Mouse (Mus musculus): ENCODE results near the gene Bbs4. TPM values are rescaled to one million over a fixed set of nuclear protein-coding genes. Genes with fewer than 3 reads are reported as not detected.
A peak's percentile ranks its signal among the peaks of the same experiment; 100 is the strongest.
"Not testable (repeated sequence)": the region's sequence is repeated elsewhere in the genome, so short reads cannot be mapped to it uniquely, and the experiment has no call there.

The Bbs4 gene
- 8.3 and 11.4 TPM in 2 replicates for total RNA-seq (2021)
- long read RNA-seq, transcript Bbs4-201 (16 exons, 2,518 nt), result major isoform, 28 of 37 reads
- long read RNA-seq, partial matches to known transcripts, result 3 of 37 reads
- long read RNA-seq, other reads (novel, unspliced or antisense), result 6 of 37 reads

GRCm38 (mm10) chr9:59353253-59353639 is at the start of gene Bbs4:
Bbs4 (minus strand) TSS chr9:59353508.
- DNase-seq, result peak; percentile 94

GRCm38 (mm10) chr9:59389086-59389485 is 35.8 kb upstream of the Bbs4 start:
- DNase-seq, result no peak

GRCm38 (mm10) chr9:59388311-59388710 is 35.0 kb upstream of the Bbs4 start:
- DNase-seq, result no peak

DNA sequence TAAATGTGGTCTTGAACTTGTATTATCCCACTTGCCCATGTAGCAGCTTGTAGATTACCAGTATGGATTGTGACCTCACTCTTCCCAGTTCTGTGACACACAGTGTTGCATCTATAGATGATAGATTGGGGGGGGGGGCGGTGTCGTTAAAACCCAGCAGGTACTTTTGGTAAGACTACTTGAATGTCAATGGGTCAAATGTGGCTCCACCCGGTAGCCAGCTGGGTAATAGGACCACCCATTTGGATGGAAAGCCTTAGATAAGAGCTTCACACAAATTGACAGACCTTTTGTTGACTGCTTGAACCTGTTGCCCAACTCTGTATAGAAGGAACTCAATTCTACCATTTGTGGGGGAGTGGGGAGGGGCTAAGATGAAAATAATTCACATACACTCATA is 34.2 kb upstream of the Bbs4 start:
- no peak for DNase-seq

- no peak for DNase-seq
These were observed 22.3 kb upstream of the Bbs4 start for GRCm38 (mm10) chr9:59375626-59376025.

DNA sequence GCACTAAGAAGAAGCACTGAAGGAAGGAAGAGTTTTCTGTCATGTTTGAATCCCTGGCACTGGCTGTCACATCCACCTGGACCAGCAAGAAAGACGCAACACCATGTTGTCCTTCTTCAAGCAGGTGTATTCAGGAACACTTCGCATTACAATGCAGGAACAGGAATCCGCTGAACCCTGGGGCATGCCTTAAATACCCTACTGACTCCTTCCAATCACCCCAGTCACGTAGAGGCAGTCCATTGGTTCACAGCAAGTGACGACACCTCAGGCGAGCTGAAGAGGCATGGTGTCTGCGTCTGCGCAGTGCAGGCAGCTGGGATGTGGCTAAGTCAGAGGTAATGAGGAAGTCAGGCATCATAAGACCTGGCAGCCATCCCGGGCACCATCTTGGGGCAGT is 16.3 kb upstream of the Bbs4 start:
- DNase-seq, result no peak

- no peak for DNase-seq
These were observed 15.9 kb upstream of the Bbs4 start for GRCm38 (mm10) chr9:59369220-59369619.

- not testable (repeated sequence) for DNase-seq
These were observed 7.2 kb upstream of the Bbs4 start for GRCm38 (mm10) chr9:59360487-59360886.

DNA sequence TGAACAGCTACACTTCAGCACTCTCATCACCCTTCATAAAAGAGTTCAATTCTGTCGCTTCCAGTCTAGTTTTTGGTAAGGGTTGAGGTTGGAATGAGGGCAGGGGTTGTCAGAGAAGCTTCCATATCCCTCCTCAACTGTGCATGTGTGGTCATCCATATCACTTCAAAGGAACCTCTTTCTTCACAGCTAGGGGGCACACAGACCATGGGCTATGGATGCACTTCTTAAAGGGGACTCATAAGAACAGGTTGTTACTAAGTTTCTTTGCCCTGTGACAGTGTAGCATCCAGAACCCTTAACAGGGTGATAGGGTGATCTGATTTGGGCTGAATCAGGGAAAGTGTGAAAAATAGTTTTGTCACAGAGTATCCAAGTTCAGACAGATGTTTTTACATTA is 4.7 kb upstream of the Bbs4 start:
- not testable (repeated sequence) for DNase-seq

DNA sequence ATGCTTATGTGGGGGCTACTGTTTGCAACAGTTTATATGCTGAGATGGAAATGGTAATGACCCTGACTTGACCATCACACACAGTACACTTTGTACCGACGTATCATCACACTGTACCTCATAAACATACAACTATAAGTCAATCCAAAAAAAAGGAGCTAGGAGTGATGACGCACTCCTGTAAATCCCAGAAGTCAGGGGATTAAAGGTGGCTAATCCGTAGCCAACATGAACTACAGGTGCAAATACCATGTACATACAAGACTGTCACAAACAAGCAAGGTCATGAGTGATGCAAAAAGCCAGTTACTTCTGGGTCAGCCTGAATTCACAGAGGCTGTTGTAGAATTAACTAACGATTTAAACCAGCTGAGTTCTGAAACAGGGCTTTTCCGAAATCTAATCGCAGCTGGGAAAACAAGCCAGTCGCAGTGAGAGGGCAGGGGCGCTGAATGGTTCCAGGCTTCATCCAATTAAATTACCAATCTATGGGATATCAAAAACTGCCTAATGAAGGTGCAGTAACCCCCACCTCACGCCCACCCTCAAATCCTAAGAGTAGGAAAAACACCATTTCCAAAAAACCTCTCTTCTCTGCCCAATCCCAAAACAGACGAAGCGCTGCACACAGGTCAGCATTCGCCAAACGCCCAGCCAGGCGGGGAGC is 589 bp downstream of the Bbs4 start:
- DNase-seq, result no peak

GRCm38 (mm10) chr9:59346176-59346575 is 7.1 kb downstream of the Bbs4 start:
- no peak for DNase-seq

- DNase-seq, result peak; percentile 19
These were observed 13.3 kb downstream of the Bbs4 start for GRCm38 (mm10) chr9:59340002-59340401.

DNA sequence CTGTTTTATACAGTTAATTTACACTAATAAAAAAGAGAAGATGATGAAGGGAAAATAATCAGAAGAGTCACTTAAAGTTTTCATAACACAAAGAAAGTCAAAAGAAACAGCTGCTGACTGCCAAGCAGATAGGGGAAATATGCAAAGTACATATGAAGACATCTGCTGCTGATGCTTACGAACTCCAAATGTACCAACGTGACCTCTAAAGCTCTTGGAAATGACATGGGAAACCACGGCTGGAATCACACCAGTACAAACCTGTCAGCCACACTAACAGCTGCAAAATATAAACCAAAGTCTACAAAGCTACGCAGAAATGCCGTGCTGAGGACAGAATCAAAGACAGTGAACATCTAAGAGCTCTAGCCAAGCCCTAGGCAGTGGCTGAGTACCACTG is 14.2 kb downstream of the Bbs4 start:
- no peak for DNase-seq

DNA sequence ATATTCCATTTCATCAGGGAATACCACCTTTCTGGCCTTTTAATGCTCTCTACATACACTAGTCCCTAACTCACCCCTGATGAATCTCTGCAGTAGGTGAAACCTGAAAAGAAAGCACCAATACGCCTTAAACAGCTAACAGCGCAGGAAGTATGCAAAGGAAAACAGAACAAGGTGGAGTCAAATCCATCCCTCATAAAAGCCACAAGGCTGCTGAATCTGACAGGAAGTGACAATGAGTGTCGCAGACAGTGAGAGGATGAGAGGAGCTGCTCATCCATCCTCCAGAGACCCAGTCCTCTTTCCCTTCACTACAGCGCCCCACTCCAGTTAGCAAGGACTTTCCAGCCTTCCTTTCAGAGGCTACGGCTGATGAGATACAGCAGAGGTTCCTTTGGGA is 14.9 kb downstream of the Bbs4 start:
- DNase-seq, result no peak

DNA sequence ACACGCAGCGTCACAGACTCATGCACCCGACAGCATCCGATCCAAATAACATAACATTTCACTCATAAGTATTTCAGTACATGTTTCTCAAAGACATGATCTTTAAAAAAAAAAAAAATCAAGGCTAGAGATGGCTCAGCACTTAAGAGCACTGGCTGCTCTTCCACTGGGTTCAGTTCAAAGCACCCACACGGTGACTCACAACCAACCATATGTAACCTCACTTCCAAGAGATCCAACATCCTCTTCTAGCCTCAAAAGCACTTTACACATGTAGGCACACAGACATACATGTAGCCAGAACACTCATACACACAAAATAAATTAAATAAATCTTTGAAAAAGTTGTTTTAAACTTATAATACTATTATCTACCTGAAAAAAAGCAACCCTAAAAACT is 15.4 kb downstream of the Bbs4 start:
- DNase-seq, result no peak

DNA sequence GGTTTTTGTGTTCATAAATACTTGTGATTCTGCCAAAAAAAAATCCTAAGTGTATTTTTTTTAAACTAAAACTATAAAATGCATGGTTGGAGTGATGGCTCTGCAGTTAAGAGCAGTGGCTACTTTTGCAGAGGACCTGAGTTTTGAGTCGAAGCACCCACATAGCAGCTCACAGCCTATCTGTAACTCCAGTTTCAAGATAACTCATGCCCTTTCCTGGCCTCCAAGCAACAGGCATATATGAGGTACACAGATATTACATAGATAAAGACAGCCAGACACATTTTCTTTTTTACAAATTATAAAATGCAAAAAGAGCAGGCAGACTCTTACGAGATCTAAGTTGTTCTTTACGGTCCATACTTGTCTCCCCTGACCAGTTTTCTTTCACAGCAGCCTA is 16.8 kb downstream of the Bbs4 start:
- DNase-seq, result no peak

GRCm38 (mm10) chr9:59330055-59330454 is 23.3 kb downstream of the Bbs4 start:
- no peak for DNase-seq

DNA sequence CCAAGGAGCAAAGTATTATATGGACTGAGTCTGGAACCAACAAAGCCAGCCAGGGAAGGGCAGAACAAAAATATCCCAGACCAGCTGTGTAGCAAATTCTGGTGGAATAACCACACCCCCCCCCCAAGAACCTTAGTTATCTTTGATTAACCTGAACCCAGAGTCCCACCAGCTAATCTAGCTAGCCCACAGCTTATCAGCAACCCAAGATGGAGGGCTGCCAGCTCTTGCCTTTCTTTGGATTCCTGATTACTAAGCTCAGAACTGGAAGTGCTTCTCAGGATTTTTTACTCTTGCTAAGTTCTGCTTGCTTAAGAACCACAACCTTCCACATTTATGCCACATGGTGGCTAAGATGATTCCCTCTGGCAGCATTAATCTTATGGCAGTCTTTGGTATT is 29.0 kb downstream of the Bbs4 start:
- no peak for DNase-seq

DNA sequence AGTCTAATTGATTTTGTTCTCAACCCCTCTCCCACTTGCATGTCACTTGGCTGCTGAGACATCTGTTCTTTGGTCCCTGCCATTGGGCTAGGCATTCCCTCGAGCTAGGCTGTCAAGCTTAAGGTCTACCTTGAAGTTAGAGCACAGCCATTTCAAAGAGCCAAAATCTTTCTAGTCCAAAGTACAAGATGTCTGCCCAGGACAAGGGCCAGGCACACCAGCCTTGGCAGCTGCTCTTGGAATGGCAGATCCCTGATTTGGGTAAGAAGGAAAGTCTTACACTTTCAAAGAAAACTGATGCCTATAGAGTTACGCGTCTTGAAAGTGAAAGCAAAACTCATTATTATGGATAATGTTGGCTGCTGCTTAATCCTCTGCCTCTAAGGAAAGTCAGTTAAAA is 37.1 kb downstream of the Bbs4 start:
- no peak for DNase-seq

- no peak for DNase-seq
These were observed 42.0 kb downstream of the Bbs4 start for GRCm38 (mm10) chr9:59311284-59311670.

DNA sequence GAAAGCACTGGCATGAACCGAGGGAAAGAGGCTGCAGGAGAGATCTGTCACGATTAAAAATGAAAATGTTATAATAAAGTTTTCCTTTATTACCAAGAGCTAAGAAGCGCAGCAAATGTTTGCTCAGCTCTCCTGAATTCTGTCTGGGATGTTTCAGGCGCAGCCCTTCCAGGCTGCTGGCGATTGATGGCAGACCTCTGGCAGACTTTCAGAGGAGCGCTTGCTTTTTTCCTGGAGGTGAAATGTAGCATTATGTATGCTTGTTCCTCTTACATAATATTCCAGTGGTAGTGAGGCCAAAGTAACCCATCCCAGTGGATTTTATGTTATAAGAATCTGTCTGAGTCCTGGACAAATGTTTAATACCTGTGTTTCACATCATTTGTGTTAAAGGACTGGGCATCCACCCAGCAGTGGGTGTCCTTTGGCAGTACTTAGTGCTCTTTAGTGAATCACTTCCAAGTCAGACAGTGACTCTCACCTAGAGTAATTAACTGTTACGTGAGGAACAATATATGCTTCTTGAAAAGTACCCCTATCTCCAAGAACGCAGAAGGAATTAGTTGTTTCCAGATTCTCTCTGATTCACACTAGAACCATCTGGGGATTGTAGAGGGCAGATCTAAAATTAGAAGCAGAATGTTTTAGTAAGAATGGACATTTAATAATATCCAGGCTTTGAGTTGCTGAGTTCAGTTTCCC is 42.6 kb downstream of the Bbs4 start:
- no peak for DNase-seq

DNA sequence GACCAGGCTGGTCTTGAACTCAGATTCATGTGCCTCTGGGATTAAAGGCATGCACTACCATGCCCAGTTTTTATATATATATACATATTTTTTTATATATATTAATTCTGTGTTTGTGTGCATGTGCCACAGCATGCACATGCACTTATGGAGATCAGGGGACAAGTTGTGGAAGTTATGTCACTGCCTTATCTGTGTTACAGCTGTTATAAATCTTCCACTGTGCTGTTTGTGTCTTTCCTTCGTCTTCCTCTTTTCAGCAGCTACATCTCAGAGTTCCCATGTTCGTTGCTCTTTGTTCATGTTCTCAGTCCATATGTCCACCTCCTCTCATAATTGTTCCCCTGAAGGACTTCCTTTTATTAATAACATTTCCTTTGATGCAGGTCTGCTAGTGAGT is 45.4 kb downstream of the Bbs4 start:
- DNase-seq, result no peak

GRCm38 (mm10) chr9:59296419-59296818 is 56.9 kb downstream of the Bbs4 start:
- DNase-seq, result no peak

GRCm38 (mm10) chr9:59292493-59292875 is 60.8 kb downstream of the Bbs4 start:
- DNase-seq, result no peak
